Mouse (Mus musculus): ENCODE results near the gene Crispld2. TPM values are rescaled to one million over a fixed set of nuclear protein-coding genes. Genes with fewer than 3 reads are reported as not detected.
A peak's percentile ranks its signal among the peaks of the same experiment; 100 is the strongest.

Crispld2 gene
- polyA plus RNA-seq, 1 experiment from 2014 or later = 4.6 TPM

DNA sequence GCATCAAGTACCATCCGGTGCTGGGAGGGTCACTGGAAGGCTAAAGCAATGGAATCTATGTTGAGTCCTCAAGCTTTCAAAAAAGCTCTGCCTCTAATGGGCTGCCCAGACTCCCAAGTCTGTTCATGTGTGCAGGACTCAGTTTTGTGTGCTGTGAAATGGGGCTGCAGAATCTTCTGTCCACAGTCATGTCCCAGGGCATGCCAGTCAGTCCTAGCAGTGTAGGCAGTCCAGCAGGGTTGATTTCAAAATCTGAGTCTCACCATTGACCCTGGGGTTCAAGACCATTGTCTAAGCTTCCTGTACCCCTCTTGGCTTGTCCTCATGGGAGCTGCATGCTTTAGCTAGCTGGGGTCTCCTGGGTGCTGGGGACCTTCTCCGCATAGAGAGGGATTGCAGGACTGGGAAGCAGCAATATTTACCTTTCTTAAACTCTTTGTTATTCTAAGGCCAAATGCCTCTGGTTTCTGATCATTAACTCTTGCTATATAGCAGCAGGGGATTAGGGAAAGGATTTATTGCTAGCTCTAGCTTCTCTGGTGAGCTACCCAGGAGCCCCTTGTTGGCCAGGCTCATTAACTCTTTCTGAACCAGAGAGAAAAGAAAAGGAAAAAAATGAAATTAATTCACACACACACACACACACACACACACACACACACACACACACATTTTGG lies 12.6 kb downstream of the Crispld2 start:
- H3K36me3 ChIP-seq (ENCODE audit: control insufficient read depth, insufficient read depth, low read length) = no peaks in the 10 kb centered on the region
- no peak overlapping the region for H3K4me3 ChIP-seq (ENCODE audit: low read depth, low read length)
- no peak overlapping the region for H3K4me2 ChIP-seq (ENCODE audit: low read depth)
- no peak overlapping the region for H3K27ac ChIP-seq (ENCODE audit: low read depth, low read length)
- H3K27me3 ChIP-seq (ENCODE audit: control insufficient read depth, insufficient read depth, low read length) = no peaks in the 10 kb centered on the region
- ATAC-seq (ENCODE audit: insufficient read depth, low FRiP score, low TSS enrichment) (no peak), DNase-seq (ENCODE audit: low spot score) (peak; percentile 35)
- no peaks in the 10 kb centered on the region for H3K9me3 ChIP-seq (ENCODE audit: control insufficient read depth, low read length)
- H3K4me1 ChIP-seq (ENCODE audit: control insufficient read depth, insufficient read depth, low read length) = 0 out of 2 replicates have a peak, but pooled peaks cover 3% of the 10 kb centered on the region
- H3K9ac ChIP-seq (ENCODE audit: low read length) = no peak overlapping the region
- WGBS = 43% methylated on average over 2 of the region's 2 CpGs

GRCm38 (mm10) chr8:120006645-120007160 lies 14.5 kb downstream of the Crispld2 start:
- no peak overlapping the region for H3K9ac ChIP-seq (ENCODE audit: low read length)
- no peak for ATAC-seq (ENCODE audit: insufficient read depth, low FRiP score, low TSS enrichment)
- 0 out of 2 replicates have a peak, but pooled peaks cover 3% of the 10 kb centered on the region for H3K4me1 ChIP-seq (ENCODE audit: control insufficient read depth, insufficient read depth, low read length)
- 35% methylated on average over 9 of the region's 9 CpGs for WGBS
- no peak overlapping the region for H3K4me3 ChIP-seq (ENCODE audit: low read depth, low read length)
- H3K9me3 ChIP-seq (ENCODE audit: control insufficient read depth, low read length) = no peaks in the 10 kb centered on the region
- no peak overlapping the region for H3K27ac ChIP-seq (ENCODE audit: low read depth, low read length)
- H3K27me3 ChIP-seq (ENCODE audit: control insufficient read depth, insufficient read depth, low read length) = no peaks in the 10 kb centered on the region
- DNase-seq (ENCODE audit: low spot score) = peak; percentile 60
- H3K36me3 ChIP-seq (ENCODE audit: control insufficient read depth, insufficient read depth, low read length) = no peaks in the 10 kb centered on the region
- no peak overlapping the region for H3K4me2 ChIP-seq (ENCODE audit: low read depth)

- DNase-seq (ENCODE audit: low spot score) = no peak
- 86% methylated on average over 9 of the region's 9 CpGs for WGBS
- H3K9me3 ChIP-seq (ENCODE audit: control insufficient read depth, low read length) = no peaks in the 10 kb centered on the region
These were observed 14.9 kb downstream of the Crispld2 start for GRCm38 (mm10) chr8:120007178-120007577.

GRCm38 (mm10) chr8:120009284-120009683 lies 17.0 kb downstream of the Crispld2 start:
- Histone ChIP-seq H3K4me3 (ENCODE audit: low read depth, low read length) (no peak overlapping the region), H3K4me1 (ENCODE audit: control insufficient read depth, insufficient read depth, low read length) (0 out of 2 replicates have a peak, but pooled peaks cover 3% of the 10 kb centered on the region), H3K4me2 (ENCODE audit: low read depth) (no peak overlapping the region), H3K27me3 (ENCODE audit: control insufficient read depth, insufficient read depth, low read length) (no peaks in the 10 kb centered on the region), H3K9ac (ENCODE audit: low read length) (no peak overlapping the region), H3K9me3 (ENCODE audit: control insufficient read depth, low read length) (no peaks in the 10 kb centered on the region), H3K36me3 (ENCODE audit: control insufficient read depth, insufficient read depth, low read length) (no peaks in the 10 kb centered on the region), H3K27ac (ENCODE audit: low read depth, low read length) (no peak overlapping the region)
- DNase-seq (ENCODE audit: low spot score) = no peak
- WGBS = 71% methylated on average over 6 of the region's 6 CpGs
- no peak for ATAC-seq (ENCODE audit: insufficient read depth, low FRiP score, low TSS enrichment)

More at GRCm38 (mm10) chr8:120007178-120007577, 14.9 kb downstream of the Crispld2 start:
- Histone ChIP-seq H3K4me3 (ENCODE audit: low read depth, low read length) (no peak overlapping the region), H3K27me3 (ENCODE audit: control insufficient read depth, insufficient read depth, low read length) (no peaks in the 10 kb centered on the region), H3K4me1 (ENCODE audit: control insufficient read depth, insufficient read depth, low read length) (0 out of 2 replicates have a peak, but pooled peaks cover 3% of the 10 kb centered on the region), H3K4me2 (ENCODE audit: low read depth) (no peak overlapping the region), H3K27ac (ENCODE audit: low read depth, low read length) (no peak overlapping the region), H3K36me3 (ENCODE audit: control insufficient read depth, insufficient read depth, low read length) (no peaks in the 10 kb centered on the region), H3K9ac (ENCODE audit: low read length) (no peak overlapping the region)
- no peak for ATAC-seq (ENCODE audit: insufficient read depth, low FRiP score, low TSS enrichment)

DNA sequence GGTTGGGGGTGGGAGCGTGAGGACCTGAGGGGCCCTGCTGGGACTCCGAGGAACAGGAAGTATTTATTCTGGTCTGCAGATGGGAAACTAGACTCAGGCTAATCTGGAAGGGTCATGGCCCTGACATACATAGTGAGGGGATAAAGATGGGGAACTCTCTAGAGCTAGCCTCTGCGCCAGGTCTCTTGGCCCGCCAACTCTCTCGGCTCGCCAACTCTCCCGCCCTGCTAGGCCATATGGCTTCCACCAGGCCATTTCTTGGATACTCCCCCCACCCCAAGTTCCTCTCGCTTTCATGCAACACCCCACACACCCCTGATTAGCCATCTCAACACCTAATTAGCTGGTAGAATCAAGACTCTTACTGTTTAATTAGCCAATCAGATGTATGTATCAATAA lies 20.3 kb downstream of the Crispld2 start:
- no peaks in the 10 kb centered on the region for H3K36me3 ChIP-seq (ENCODE audit: control insufficient read depth, insufficient read depth, low read length)
- DNase-seq (ENCODE audit: low spot score) = no peak
- H3K27ac ChIP-seq (ENCODE audit: low read depth, low read length) = no peak overlapping the region
- WGBS = 91% methylated on average over 8 of the region's 8 CpGs
- H3K4me3 ChIP-seq (ENCODE audit: low read depth, low read length) = no peak overlapping the region
- H3K27me3 ChIP-seq (ENCODE audit: control insufficient read depth, insufficient read depth, low read length) = no peaks in the 10 kb centered on the region
- no peak overlapping the region for H3K4me2 ChIP-seq (ENCODE audit: low read depth)
- no peaks in the 10 kb centered on the region for H3K9me3 ChIP-seq (ENCODE audit: control insufficient read depth, low read length)
- no peaks in the 10 kb centered on the region for H3K4me1 ChIP-seq (ENCODE audit: control insufficient read depth, insufficient read depth, low read length)
- no peak overlapping the region for H3K9ac ChIP-seq (ENCODE audit: low read length)
- ATAC-seq (ENCODE audit: insufficient read depth, low FRiP score, low TSS enrichment) = no peak

DNA sequence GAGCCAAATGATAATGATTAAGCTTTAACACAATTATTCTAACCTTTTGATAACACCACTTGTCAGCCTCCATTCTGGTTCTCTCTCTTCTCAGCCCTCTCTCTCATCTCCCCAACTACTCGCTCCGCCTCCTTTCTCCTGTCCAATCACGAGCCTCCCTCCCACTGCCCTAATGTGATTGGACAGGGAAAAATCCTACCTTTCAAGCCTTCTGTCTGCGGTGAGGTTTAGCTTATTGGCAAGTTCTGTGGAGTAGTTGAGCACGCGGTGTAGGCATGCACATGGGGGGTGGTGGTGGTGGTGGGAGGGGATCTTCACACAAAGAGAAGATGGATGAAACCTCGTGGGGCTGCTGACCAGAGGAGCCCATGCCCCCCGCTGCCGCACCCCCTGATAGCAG lies 20.7 kb downstream of the Crispld2 start:
- DNase-seq (ENCODE audit: low spot score) (peak; percentile 37), ATAC-seq (ENCODE audit: insufficient read depth, low FRiP score, low TSS enrichment) (no peak)
- Histone ChIP-seq H3K27ac (ENCODE audit: low read depth, low read length) (no peak overlapping the region), H3K36me3 (ENCODE audit: control insufficient read depth, insufficient read depth, low read length) (no peaks in the 10 kb centered on the region; the same call in 1 of the 2 replicates), H3K4me1 (ENCODE audit: control insufficient read depth, insufficient read depth, low read length) (no peaks in the 10 kb centered on the region), H3K4me2 (ENCODE audit: low read depth) (no peak overlapping the region), H3K9ac (ENCODE audit: low read length) (no peak overlapping the region), H3K4me3 (ENCODE audit: low read depth, low read length) (no peak overlapping the region), H3K27me3 (ENCODE audit: control insufficient read depth, insufficient read depth, low read length) (no peaks in the 10 kb centered on the region), H3K9me3 (ENCODE audit: control insufficient read depth, low read length) (no peaks in the 10 kb centered on the region)
- WGBS = 33% methylated on average over 9 of the region's 9 CpGs

DNA sequence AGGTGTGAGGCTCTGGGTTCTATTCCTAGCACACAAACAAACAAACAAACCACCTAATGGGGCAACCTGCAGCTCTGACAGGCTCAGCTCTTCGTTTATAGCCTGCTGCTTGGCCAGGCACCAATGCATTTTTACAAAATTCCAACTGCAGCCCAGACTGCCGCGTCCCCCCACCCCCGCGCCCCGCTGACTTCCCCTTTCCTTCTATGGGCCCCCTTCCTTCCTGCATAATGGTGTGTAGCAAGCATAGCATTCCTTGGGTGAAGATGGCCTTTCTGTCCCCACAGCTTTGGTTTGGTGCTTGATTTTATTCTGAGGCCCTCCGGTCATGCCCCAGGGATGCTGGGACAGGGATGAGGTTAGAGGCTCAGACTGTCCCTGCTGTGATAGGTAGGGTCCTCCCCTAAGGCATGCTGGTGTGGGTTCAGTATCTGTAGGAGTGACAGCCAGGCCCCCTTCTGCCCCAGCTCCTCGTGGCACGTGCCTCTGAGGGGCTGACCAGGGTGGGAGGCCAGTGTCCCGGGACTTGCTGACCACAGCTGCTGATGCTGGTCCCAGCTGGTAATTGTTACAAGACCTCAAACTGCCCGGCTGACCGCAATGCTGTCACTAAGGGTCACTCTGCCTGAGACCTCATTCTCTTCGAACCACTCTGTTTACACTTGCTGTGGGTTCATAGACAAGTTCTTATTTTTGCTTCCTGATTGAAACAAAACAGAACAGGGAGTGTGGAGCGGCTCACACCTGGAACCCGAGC lies 22.2 kb downstream of the Crispld2 start:
- ATAC-seq (ENCODE audit: insufficient read depth, low FRiP score, low TSS enrichment) = no peak
- Histone ChIP-seq H3K4me2 (ENCODE audit: low read depth) (no peak overlapping the region), H3K27ac (ENCODE audit: low read depth, low read length) (no peak overlapping the region), H3K4me1 (ENCODE audit: control insufficient read depth, insufficient read depth, low read length) (no peaks in the 10 kb centered on the region), H3K9me3 (ENCODE audit: control insufficient read depth, low read length) (no peaks in the 10 kb centered on the region), H3K36me3 (ENCODE audit: control insufficient read depth, insufficient read depth, low read length) (no peaks in the 10 kb centered on the region; the same call in 1 of the 2 replicates), H3K9ac (ENCODE audit: low read length) (no peak overlapping the region), H3K4me3 (ENCODE audit: low read depth, low read length) (no peak overlapping the region), H3K27me3 (ENCODE audit: control insufficient read depth, insufficient read depth, low read length) (no peaks in the 10 kb centered on the region)
- no peak for DNase-seq (ENCODE audit: low spot score)
- 72% methylated on average over 15 of the region's 15 CpGs for WGBS

DNA sequence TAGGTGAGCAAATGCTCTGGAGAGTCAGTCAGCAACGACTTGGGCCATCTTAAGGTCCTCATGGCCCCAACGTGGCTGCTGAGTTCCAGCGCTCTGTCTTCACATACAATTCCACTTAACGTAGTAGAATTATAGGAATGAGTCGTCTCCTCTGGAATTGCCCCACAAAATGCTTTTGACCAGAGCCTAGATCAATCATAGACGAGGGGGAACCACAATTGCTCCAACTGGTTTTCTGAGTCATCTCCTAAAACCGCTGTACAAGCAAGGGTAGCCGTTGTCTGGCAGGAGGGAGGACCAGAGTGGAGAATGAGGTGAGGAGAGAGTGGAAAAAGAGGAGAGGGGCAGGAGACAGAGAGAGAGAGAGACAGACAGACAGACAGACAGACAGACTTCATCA lies 23.7 kb downstream of the Crispld2 start:
- no peak overlapping the region for H3K9ac ChIP-seq (ENCODE audit: low read length)
- H3K36me3 ChIP-seq (ENCODE audit: control insufficient read depth, insufficient read depth, low read length) = no peaks in the 10 kb centered on the region; the same call in 1 of the 2 replicates
- DNase-seq (ENCODE audit: low spot score) (no peak), ATAC-seq (ENCODE audit: insufficient read depth, low FRiP score, low TSS enrichment) (no peak)
- WGBS = 86% methylated on average over 8 of the region's 8 CpGs
- H3K4me2 ChIP-seq (ENCODE audit: low read depth) = no peak overlapping the region
- no peaks in the 10 kb centered on the region for H3K9me3 ChIP-seq (ENCODE audit: control insufficient read depth, low read length)
- H3K27ac ChIP-seq (ENCODE audit: low read depth, low read length) = no peak overlapping the region
- H3K27me3 ChIP-seq (ENCODE audit: control insufficient read depth, insufficient read depth, low read length) = no peaks in the 10 kb centered on the region
- no peak overlapping the region for H3K4me3 ChIP-seq (ENCODE audit: low read depth, low read length)
- 0 out of 2 replicates have a peak, but pooled peaks cover under 1% of the 10 kb centered on the region for H3K4me1 ChIP-seq (ENCODE audit: control insufficient read depth, insufficient read depth, low read length)
